Mouse (Mus musculus) splenic B cell, adult 2 months (primary cell): ENCODE data around the gene Dync1i2.

ENCODE experiments used
- DNase-seq: peaks from one replicate; pipeline ENCODE4 v3.0.0-alpha.2; 2011; ENCODE audit warnings: low read depth, low spot score
- H3K27me3 ChIP-seq: 2 replicates; pipeline ENCODE4 v1.6.1; 2012; ENCODE audit warnings: mild to moderate bottlenecking, low read length, moderate library complexity, mixed read lengths; ENCODE audit not compliant: control insufficient read depth, poor library complexity, insufficient read depth, severe bottlenecking
- H3K36me3 ChIP-seq: 2 replicates; pipeline ENCODE4 v1.6.1; 2012; ENCODE audit warnings: mild to moderate bottlenecking, low read length, moderate library complexity, mixed read lengths; ENCODE audit not compliant: control insufficient read depth, poor library complexity, insufficient read depth, severe bottlenecking

Dync1i2 gene

GRCm38 (mm10) chr2:71192195-71192807, 19.2 kb upstream of the Dync1i2 start:
- Histone ChIP-seq H3K27me3 (no peaks in the 10 kb centered on the region), H3K36me3 (no peaks in the 10 kb centered on the region)
- DNase-seq, result no peak

- H3K27me3 ChIP-seq, result no peaks in the 10 kb centered on the region
- no peak for DNase-seq
- no peaks in the 10 kb centered on the region for H3K36me3 ChIP-seq
These were observed 17.2 kb upstream of the Dync1i2 start for GRCm38 (mm10) chr2:71194137-71194960.

- Histone ChIP-seq H3K27me3 (no peaks in the 10 kb centered on the region), H3K36me3 (no peaks in the 10 kb centered on the region)
- no peak for DNase-seq
These were observed 14.6 kb upstream of the Dync1i2 start for GRCm38 (mm10) chr2:71196947-71197346.

GRCm38 (mm10) chr2:71198907-71199306, 12.6 kb upstream of the Dync1i2 start:
- Histone ChIP-seq H3K36me3 (no peaks in the 10 kb centered on the region), H3K27me3 (no peaks in the 10 kb centered on the region)
- no peak for DNase-seq

- DNase-seq, result no peak
- H3K27me3 ChIP-seq, result no peaks in the 10 kb centered on the region
- no peaks in the 10 kb centered on the region for H3K36me3 ChIP-seq
These were observed 11.0 kb upstream of the Dync1i2 start for GRCm38 (mm10) chr2:71200485-71200884.

GRCm38 (mm10) chr2:71201886-71202285, 9.6 kb upstream of the Dync1i2 start:
- no peaks in the 10 kb centered on the region for H3K27me3 ChIP-seq
- DNase-seq, result no peak
- H3K36me3 ChIP-seq, result no peaks in the 10 kb centered on the region

GRCm38 (mm10) chr2:71203819-71204432, 7.6 kb upstream of the Dync1i2 start:
- no peak for DNase-seq
- no peaks in the 10 kb centered on the region for H3K27me3 ChIP-seq
- no peaks in the 10 kb centered on the region for H3K36me3 ChIP-seq

GRCm38 (mm10) chr2:71209041-71209755, 2.3 kb upstream of the Dync1i2 start:
- no peak for DNase-seq
- no peaks in the 10 kb centered on the region for H3K36me3 ChIP-seq
- H3K27me3 ChIP-seq, result no peaks in the 10 kb centered on the region

GRCm38 (mm10) chr2:71211096-71211495, 410 bp upstream of the Dync1i2 start:
- H3K36me3 ChIP-seq, result no peaks in the 10 kb centered on the region
- H3K27me3 ChIP-seq, result no peaks in the 10 kb centered on the region
- DNase-seq, result no peak

GRCm38 (mm10) chr2:71212360-71212726, 837 bp downstream of the Dync1i2 start:
- H3K27me3 ChIP-seq, result no peaks in the 10 kb centered on the region
- DNase-seq, result no peak

GRCm38 (mm10) chr2:71221020-71221419, 9.5 kb downstream of the Dync1i2 start:
- Histone ChIP-seq H3K27me3 (no peaks in the 10 kb centered on the region), H3K36me3 (peaks cover 6% of the 10 kb centered on the region)
- DNase-seq, result no peak

More at GRCm38 (mm10) chr2:71212360-71212726, 837 bp downstream of the Dync1i2 start:
- no peaks in the 10 kb centered on the region for H3K36me3 ChIP-seq

- DNase-seq, result peak; percentile 29
- no peaks in the 10 kb centered on the region for H3K27me3 ChIP-seq
- peaks cover 5% of the 10 kb centered on the region for H3K36me3 ChIP-seq
These were observed 15.9 kb downstream of the Dync1i2 start for GRCm38 (mm10) chr2:71227398-71227797.

GRCm38 (mm10) chr2:71229603-71230002, 18.1 kb downstream of the Dync1i2 start:
- H3K36me3 ChIP-seq, result peaks cover 3% of the 10 kb centered on the region

GRCm38 (mm10) chr2:71231951-71232350, 20.4 kb downstream of the Dync1i2 start:
- DNase-seq, result no peak
- H3K36me3 ChIP-seq, result peaks cover 3% of the 10 kb centered on the region
- H3K27me3 ChIP-seq, result no peaks in the 10 kb centered on the region

More at GRCm38 (mm10) chr2:71229603-71230002, 18.1 kb downstream of the Dync1i2 start:
- H3K27me3 ChIP-seq, result no peaks in the 10 kb centered on the region
- no peak for DNase-seq

- Histone ChIP-seq H3K27me3 (no peaks in the 10 kb centered on the region), H3K36me3 (peaks cover 5% of the 10 kb centered on the region)
- DNase-seq, result no peak
These were observed 21.5 kb downstream of the Dync1i2 start for GRCm38 (mm10) chr2:71232976-71233375.
